Mouse (Mus musculus) heart, embryonic 11.5 days (tissue): ENCODE measurements at regions not wholly inside any gene's neighbourhood (a gene's known extent, or its start where the extent isn't known, plus 50 kb on each side); places are given as distances from the start of the nearest gene placed in this dataset.

Experiments
- ATAC-seq: fragments of 200-750 bp; cut with Nextera tagmentation; replicated peaks from 2 replicates; pipeline ENCODE4 v1.8.0; 2017; ENCODE audit warnings: moderate library complexity; ENCODE audit not compliant: insufficient number of reproducible peaks, low FRiP score, low TSS enrichment
- H3K27ac ChIP-seq: fragments of 300-500 bp; sonication (generic); 2 replicates; pipeline ENCODE4 v1.5.1; 2014; ENCODE audit warnings: mild to moderate bottlenecking, low read depth, low read length
- H3K27me3 ChIP-seq: fragments of 300-500 bp; sonication (generic); 2 replicates; pipeline ENCODE4 v1.6.1; 2014; ENCODE audit warnings: mild to moderate bottlenecking, low read length, mixed read lengths; ENCODE audit not compliant: control insufficient read depth, insufficient read depth
- H3K36me3 ChIP-seq: fragments of 300-500 bp; sonication (generic); 2 replicates; pipeline ENCODE4 v1.6.1; 2014; ENCODE audit warnings: mild to moderate bottlenecking, low read length, moderate library complexity, mixed read lengths; ENCODE audit not compliant: control insufficient read depth, insufficient read depth
- H3K4me1 ChIP-seq: fragments of 300-500 bp; sonication (generic); 2 replicates; pipeline ENCODE4 v1.6.1; 2014; ENCODE audit warnings: low read length; ENCODE audit not compliant: control insufficient read depth, insufficient read depth
- H3K4me2 ChIP-seq: fragments of 300-500 bp; sonication (generic); 2 replicates; pipeline ENCODE4 v1.6.1; 2014; ENCODE audit warnings: mild to moderate bottlenecking, moderate library complexity
- H3K4me3 ChIP-seq: fragments of 300-500 bp; sonication (generic); 2 replicates; pipeline ENCODE4 v1.5.1; 2014; ENCODE audit warnings: low read depth, low read length
- H3K9ac ChIP-seq: fragments of 300-500 bp; sonication (generic); 2 replicates; pipeline ENCODE4 v1.6.1; 2014; ENCODE audit warnings: mild to moderate bottlenecking, low read depth, low read length, moderate library complexity
- H3K9me3 ChIP-seq: fragments of 300-500 bp; sonication (generic); replicated peaks from 2 replicates; pipeline ENCODE4 v1.6.1; 2016; ENCODE audit warnings: low read length; ENCODE audit not compliant: control insufficient read depth
- WGBS: fragments of 180-500 bp; shearing (Covaris S2); extraction: QIAGEN DNeasy Blood & Tissue Kit; methylation state at CpG from one replicate; pipeline ENCODE4 v1.1.7; 2014; ENCODE audit not compliant: insufficient replicate concordance; 5-methylcytosine and 5-hydroxymethylcytosine counted together

DNA sequence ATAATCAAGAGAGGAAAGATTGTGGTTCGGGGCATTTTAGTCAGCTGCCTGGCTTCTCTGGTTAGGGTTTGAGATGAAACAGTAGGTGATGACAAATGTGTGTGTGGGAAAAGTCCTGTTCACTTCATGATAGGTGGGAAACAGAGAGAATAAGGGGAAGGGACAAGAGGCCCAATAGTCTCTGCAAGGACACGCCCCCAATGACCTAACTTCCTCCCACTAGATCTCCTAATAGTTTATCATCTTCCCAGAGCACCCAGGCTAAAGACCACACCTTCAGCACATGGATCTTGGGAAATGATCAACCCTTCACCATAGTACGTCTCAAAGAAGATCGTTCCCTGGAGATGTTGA, 484.3 kb upstream of the Kazn start:
- no peaks in the 10 kb centered on the region for H3K4me1 ChIP-seq
- no peaks in the 10 kb centered on the region for H3K27me3 ChIP-seq
- H3K4me2 ChIP-seq, result no peak overlapping the region
- no peak overlapping the region for H3K27ac ChIP-seq
- no peaks in the 10 kb centered on the region for H3K9me3 ChIP-seq
- 70% methylated on average over 4 of the region's 4 CpGs for WGBS
- no peaks in the 10 kb centered on the region for H3K36me3 ChIP-seq
- ATAC-seq, result no peak
- H3K9ac ChIP-seq, result no peak overlapping the region
- no peak overlapping the region for H3K4me3 ChIP-seq

DNA sequence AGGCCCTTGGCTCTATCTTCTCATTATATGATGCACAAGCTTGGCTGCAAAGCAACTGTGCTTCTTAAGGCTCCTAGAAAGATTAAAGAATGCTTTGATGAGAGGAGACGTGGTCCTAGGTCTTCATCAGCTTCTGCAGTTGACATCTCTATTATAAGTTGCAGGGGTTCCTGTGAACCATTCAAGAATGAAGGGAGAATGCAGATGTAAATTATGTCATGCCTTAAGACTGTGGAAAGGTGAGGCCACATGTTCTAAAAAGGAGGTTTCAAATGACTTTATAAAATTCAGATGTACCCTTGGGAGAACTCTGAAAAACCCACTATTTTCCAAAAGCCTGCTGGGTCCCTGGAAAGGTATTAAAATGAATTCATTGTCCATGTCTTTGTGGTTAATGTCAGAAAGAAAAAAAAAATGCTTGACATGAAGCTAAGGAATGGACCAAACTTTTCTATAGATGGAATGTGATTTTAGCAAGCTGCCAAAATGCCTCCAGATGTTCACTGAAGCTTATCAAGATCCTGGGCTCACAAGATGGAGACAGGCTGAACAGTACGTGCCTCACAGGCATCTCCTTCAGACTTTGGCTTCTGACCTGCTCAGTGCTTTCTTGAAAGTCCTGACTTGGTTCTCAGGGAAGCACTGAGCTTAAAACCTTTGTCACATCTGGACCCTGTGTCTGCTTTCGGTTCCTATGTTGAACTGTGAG, 483.8 kb upstream of the Kazn start:
- ATAC-seq, result no peak
- 41% methylated on average over 3 of the region's 3 CpGs for WGBS
- Histone ChIP-seq H3K9me3 (no peaks in the 10 kb centered on the region), H3K9ac (no peak overlapping the region), H3K4me2 (no peak overlapping the region), H3K36me3 (no peaks in the 10 kb centered on the region), H3K4me3 (no peak overlapping the region), H3K27me3 (no peaks in the 10 kb centered on the region), H3K4me1 (no peaks in the 10 kb centered on the region), H3K27ac (no peak overlapping the region)

DNA sequence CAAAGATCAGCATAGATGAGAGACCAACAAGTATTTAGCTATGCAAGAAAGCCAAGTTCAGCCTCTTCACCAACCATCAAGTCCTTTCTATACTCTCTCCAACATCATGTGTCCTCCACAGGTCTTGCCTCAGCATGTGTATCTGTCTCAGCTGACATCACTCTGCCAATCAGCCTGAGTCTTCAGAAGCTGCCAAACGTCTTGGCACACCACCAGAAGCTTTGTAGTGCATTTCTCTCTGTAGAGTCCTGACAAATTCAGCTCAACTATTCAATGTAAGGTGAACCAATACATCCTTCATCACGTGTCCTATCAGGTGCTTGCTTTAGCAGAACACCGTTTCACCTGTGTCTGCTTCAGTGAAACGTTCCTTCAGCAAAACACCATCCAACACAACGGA, 462.4 kb upstream of the Kazn start:
- no peak for ATAC-seq
- Histone ChIP-seq H3K27ac (no peak overlapping the region), H3K4me2 (no peak overlapping the region), H3K4me1 (no peaks in the 10 kb centered on the region), H3K9ac (no peak overlapping the region), H3K9me3 (peaks cover 3% of the 10 kb centered on the region), H3K27me3 (no peaks in the 10 kb centered on the region), H3K4me3 (no peak overlapping the region), H3K36me3 (no peaks in the 10 kb centered on the region)
- 70% methylated on average over 5 of the region's 5 CpGs for whole genome bisulfite sequencing

DNA sequence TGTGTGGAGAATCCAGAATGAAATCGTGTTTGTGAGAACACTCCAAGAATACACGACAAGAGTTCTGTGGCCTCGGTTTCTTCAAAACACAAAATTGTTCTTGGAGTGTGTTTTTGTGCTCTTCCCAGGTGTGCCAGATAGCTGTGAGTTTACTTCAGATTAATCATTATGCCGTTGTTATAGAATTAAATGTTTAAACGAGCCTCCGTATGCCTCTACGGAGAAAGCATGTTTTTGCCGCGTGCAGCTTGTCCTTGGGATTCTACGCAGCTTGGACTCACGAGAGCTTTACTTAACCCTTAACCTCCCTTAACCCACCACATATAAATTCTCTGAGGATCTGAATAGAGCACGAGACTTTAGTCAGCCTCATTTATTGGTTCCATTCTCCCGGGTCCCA, 455.7 kb upstream of the Kazn start:
- WGBS, result 81% methylated on average over 13 of the region's 13 CpGs
- H3K4me3 ChIP-seq, result no peak overlapping the region
- H3K36me3 ChIP-seq, result no peaks in the 10 kb centered on the region
- H3K9ac ChIP-seq, result no peak overlapping the region
- no peaks in the 10 kb centered on the region for H3K27me3 ChIP-seq
- H3K9me3 ChIP-seq, result no peaks in the 10 kb centered on the region
- no peak overlapping the region for H3K27ac ChIP-seq
- no peaks in the 10 kb centered on the region for H3K4me1 ChIP-seq
- ATAC-seq, result no peak
- H3K4me2 ChIP-seq, result no peak overlapping the region

DNA sequence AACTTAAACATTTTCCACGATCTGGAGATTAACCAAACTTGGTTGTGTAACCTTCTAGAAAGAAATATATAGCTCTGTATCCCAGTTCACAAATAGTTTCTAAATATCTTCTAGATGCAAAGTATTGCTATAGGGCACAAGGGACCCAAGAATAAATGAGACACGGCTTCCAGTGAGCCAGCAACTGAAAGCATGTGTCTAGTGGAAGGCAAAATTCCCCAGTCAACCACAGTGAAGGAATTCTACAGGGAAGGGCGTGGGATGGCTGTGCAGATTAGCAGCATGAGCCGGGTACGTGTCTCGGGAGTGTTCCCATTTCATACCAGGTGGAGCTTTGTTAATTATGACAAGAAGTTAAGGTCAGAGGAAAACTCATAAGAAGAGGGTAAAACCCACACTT, 449.0 kb upstream of the Kazn start:
- H3K4me1 ChIP-seq, result no peaks in the 10 kb centered on the region
- no peak overlapping the region for H3K27ac ChIP-seq
- H3K9me3 ChIP-seq, result no peaks in the 10 kb centered on the region
- 75% methylated on average over 6 of the region's 6 CpGs for WGBS
- H3K4me3 ChIP-seq, result no peak overlapping the region
- no peaks in the 10 kb centered on the region for H3K27me3 ChIP-seq
- H3K9ac ChIP-seq, result no peak overlapping the region
- H3K36me3 ChIP-seq, result no peaks in the 10 kb centered on the region
- no peak for ATAC-seq
- H3K4me2 ChIP-seq, result no peak overlapping the region

DNA sequence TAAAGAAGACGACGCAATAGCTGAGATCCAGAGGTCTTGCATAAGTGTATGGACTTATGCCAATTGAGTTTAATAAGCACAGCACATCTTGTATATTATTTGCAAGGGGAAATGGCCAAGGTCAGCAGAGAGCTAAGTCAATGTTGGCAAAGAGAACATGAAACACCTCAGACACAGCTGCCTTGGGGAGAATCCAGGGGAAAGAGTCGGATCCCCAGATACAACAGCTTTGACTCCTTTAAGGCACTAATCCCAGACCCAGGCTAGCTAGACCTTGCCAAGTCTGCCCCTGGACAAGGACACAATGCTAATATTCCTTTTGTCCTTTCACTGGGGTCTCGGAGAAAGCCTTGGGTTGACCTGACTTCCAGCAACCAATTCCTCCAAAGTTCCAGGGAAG, 438.2 kb upstream of the Kazn start:
- Histone ChIP-seq H3K4me3 (no peak overlapping the region), H3K27me3 (no peaks in the 10 kb centered on the region), H3K9ac (no peak overlapping the region), H3K4me2 (no peak overlapping the region), H3K9me3 (no peaks in the 10 kb centered on the region), H3K27ac (no peak overlapping the region), H3K36me3 (no peaks in the 10 kb centered on the region), H3K4me1 (no peaks in the 10 kb centered on the region)
- no peak for ATAC-seq
- WGBS, result 81% methylated on average over 4 of the region's 4 CpGs

DNA sequence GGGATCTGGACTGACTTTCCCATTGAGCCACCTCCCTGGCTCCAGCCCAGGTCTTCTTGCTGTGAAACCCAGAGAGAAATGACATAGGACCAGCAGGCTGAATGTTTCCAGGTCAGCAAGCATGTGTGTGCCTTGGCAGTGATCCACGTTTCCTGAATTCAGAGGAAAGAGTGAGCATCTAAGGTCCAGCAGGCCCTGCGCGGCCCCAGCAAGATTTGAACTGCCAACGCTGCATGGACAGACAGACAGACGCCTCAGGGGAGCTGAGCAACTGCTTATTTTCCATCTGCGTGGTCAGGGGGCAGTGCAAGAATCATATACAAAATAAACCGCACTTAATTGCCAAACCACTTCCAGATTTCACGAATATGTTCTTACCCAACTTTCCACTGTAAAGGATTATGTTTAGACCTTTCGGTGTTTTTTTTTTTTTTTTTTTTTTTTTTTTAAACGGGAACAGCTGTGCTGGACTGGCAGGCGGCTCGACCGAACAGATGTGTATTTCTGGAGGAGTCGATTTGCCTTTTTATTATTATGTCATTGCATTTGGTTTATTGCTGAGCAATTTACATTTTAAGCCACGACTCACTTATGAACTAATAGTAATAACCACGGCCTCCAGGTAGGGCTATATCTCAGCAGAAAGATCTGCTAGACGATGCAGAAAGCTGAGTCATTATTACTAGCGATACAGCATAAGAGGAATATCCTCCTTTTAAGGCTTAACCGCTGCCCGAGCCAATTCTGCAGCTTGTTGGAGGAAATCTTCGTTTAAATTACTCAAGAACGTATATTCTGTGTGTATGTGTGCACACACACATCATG, 435.7 kb upstream of the Kazn start:
- ATAC-seq, result no peak

DNA sequence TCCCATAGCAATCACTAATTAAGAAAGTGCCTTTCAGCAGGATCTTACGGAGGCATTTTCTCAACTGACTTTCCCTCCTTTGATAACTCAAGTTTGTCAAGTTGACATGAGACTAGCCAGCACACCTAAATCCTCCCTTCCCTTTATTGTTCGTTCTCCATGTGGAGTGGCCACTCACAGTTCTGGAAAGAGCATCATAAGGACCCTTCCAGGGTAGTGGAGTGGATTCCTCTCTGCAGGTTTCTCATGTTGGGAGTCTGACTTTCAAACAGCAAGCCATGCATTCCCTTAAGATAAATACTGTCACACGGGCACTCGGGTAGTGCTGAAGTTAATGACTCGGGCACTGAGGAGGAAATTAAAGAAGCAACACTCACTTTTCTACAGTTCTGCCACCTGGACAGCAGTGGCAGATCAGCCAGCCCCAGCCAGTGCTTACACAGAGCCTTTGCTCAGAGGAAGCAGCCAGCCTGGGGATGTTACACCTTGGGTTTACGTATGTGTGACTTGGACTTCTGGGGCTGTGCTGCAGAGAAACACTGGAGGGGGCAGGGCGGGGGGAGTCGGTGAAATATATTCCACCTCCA, 432.8 kb upstream of the Kazn start:
- H3K36me3 ChIP-seq, result no peaks in the 10 kb centered on the region
- H3K9ac ChIP-seq, result no peak overlapping the region
- WGBS, result 69% methylated on average over 8 of the region's 8 CpGs
- no peak overlapping the region for H3K27ac ChIP-seq
- no peaks in the 10 kb centered on the region for H3K4me1 ChIP-seq
- ATAC-seq, result no peak
- H3K4me3 ChIP-seq, result no peak overlapping the region
- no peaks in the 10 kb centered on the region for H3K27me3 ChIP-seq
- no peaks in the 10 kb centered on the region for H3K9me3 ChIP-seq
- no peak overlapping the region for H3K4me2 ChIP-seq

More for the DNA sequence above, 435.7 kb upstream of the Kazn start:
- Histone ChIP-seq H3K4me2 (no peak overlapping the region), H3K9me3 (no peaks in the 10 kb centered on the region), H3K4me3 (no peak overlapping the region), H3K9ac (no peak overlapping the region), H3K27me3 (no peaks in the 10 kb centered on the region), H3K4me1 (no peaks in the 10 kb centered on the region), H3K36me3 (no peaks in the 10 kb centered on the region), H3K27ac (no peak overlapping the region)
- 76% methylated on average over 22 of the region's 22 CpGs for WGBS
